8 mouse cellular contexts compared by ENCODE assay signal in the genomic region with DNA sequence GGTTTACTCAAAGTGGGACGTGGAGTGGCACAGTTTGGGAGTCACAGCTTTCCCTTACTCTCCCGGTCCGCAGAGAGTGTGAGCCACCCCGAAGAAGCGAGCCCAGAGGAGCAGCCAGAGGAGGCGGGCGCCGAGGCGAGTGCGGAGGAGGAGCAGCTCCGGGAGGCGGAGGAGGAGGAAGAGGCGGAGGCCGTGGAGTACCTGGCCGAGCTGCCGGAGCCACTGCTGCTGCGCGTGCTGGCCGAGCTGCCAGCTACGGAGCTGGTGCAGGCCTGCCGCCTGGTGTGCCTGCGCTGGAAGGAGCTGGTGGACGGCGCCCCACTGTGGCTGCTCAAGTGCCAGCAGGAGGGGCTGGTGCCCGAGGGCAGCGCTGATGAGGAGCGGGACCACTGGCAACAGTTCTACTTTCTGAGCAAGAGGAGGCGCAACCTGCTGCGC. TPM values are rescaled to one million over a fixed set of nuclear protein-coding genes. Genes with fewer than 3 reads are reported as not detected.
DNase-seq lines count a peak whose midpoint lies in the region; ATAC-seq and TF ChIP-seq lines count a peak whose summit lies in the region.

No protein-coding gene starts in this region.

- TF ChIP-seq CTCF in MEL (IDR thresholded peaks at IDR 0.05 in 2 of 3, conservative IDR thresholded peaks at IDR 0.05 in 1 of 3; ENCODE audit: control insufficient read depth in 1 of 3, insufficient read depth in 1 of 3, low read depth in 2 of 3, low read length in 3 of 3, poor library complexity in 1 of 3, severe bottlenecking in 1 of 3), result peak; percentile 37 to 83 (median 78)

- ATAC-seq in hindbrain, embryonic 14.5 days (ENCODE audit: low FRiP score), result no peak

- H3K79me2 ChIP-seq in MEL (ENCODE audit: control insufficient read depth, insufficient read depth, low read length, poor library complexity), result no peaks in the 10 kb centered on the region; the same call in 1 of the 2 replicates

- peak overlapping the region; percentile 35 to 56 for H3K4me3 ChIP-seq in MEL (ENCODE audit: control insufficient read depth in 1 of 2, insufficient read depth in 1 of 2, low read depth in 2 of 2, low read length in 2 of 2)
- peak overlapping the region; percentile 27 for H3K4me3 ChIP-seq in hindbrain, embryonic 14.5 days (replicated peaks; ENCODE audit: low read length)

- peaks cover 0 to under 1% of the 10 kb centered on the region in 2 experiments; a peak in 2 of 4 replicates for H3K4me1 ChIP-seq in MEL (ENCODE audit: control insufficient read depth in 1 of 2, insufficient read depth in 2 of 2, low read length in 2 of 2)
- peaks cover 24% of the 10 kb centered on the region for H3K4me1 ChIP-seq in hindbrain, embryonic 14.5 days (replicated peaks; ENCODE audit: control insufficient read depth, insufficient read depth, low read length)

- peak overlapping the region; percentile 54 for H3K4me2 ChIP-seq in hindbrain, embryonic 14.5 days (replicated peaks)

- under 1% methylated on average over 29 of the region's 29 CpGs for WGBS in hindbrain, embryonic 14.5 days

- H3K27ac ChIP-seq in MEL (ENCODE audit: control insufficient read depth, low read depth, low read length), result no peak overlapping the region
- H3K27ac ChIP-seq in hindbrain, embryonic 14.5 days, result no peak overlapping the region

- peak; percentile 59 for TF ChIP-seq RAD21 in MEL (IDR thresholded peaks at IDR 0.05; ENCODE audit: low read depth, low read length)

- DNase-seq in MEL (ENCODE audit: low read depth, low spot score), result peak; percentile 74
- DNase-seq in cerebellum, postnatal 14 days, result peak; percentile 68 to 75
- peak; percentile 71 for DNase-seq in gastrocnemius, adult 18-20 months (ENCODE audit: low spot score)
- DNase-seq in hindbrain, embryonic 14.5 days (ENCODE audit: low spot score), result peak; percentile 69
- DNase-seq in left cerebral cortex, adult 11 months (ENCODE audit: low spot score), result peak; percentile 77
- DNase-seq in lung, postnatal 25 days (ENCODE audit: low spot score), result peak; percentile 86
- DNase-seq in retina, embryonic 14.5 days (ENCODE audit: low spot score), result peak; percentile 84
- DNase-seq in thymus, postnatal 4 days, result peak; percentile 88

- no peaks in the 10 kb centered on the region for H3K9me3 ChIP-seq in MEL (replicated peaks; ENCODE audit: insufficient read depth, low read length)
- H3K9me3 ChIP-seq in hindbrain, embryonic 14.5 days (ENCODE audit: control insufficient read depth, low read length), result no peaks in the 10 kb centered on the region

- no peaks in the 10 kb centered on the region for H3K36me3 ChIP-seq in MEL (ENCODE audit: control insufficient read depth in 1 of 2, insufficient read depth in 2 of 2, low read length in 2 of 2)
- H3K36me3 ChIP-seq in hindbrain, embryonic 14.5 days (replicated peaks; ENCODE audit: control insufficient read depth, insufficient read depth), result no peaks in the 10 kb centered on the region

- no peaks in the 10 kb centered on the region; a peak in 1 of 4 replicates for H3K27me3 ChIP-seq in MEL (ENCODE audit: control insufficient read depth in 1 of 2, insufficient read depth in 2 of 2, low read length in 2 of 2)
- H3K27me3 ChIP-seq in hindbrain, embryonic 14.5 days (ENCODE audit: control insufficient read depth, insufficient read depth, low read length), result peaks cover 61% of the 10 kb centered on the region

- H3K9ac ChIP-seq in MEL (ENCODE audit: control insufficient read depth, low read depth, low read length, poor library complexity, severe bottlenecking), result peak overlapping the region; percentile 56; the same call in 1 of the 2 replicates
- H3K9ac ChIP-seq in hindbrain, embryonic 14.5 days, result peak overlapping the region; percentile 46

- no peak for TF ChIP-seq EP300 in MEL (IDR thresholded peaks at IDR 0.05; ENCODE audit: low read depth in 1 of 2, low read length in 2 of 2)

- no peak for TF ChIP-seq POLR2A in MEL (IDR thresholded peaks at IDR 0.05; ENCODE audit: control insufficient read depth in 1 of 2, insufficient read depth in 1 of 2, low read depth in 1 of 2, low read length in 2 of 2, poor library complexity in 1 of 2)

TF ChIP-seq in MEL, 35 proteins besides CTCF, POLR2A, EP300 and RAD21:
- TF ChIP-seq NRF1 (IDR thresholded peaks at IDR 0.05; ENCODE audit: insufficient read depth, low read depth, low read length, poor library complexity, severe bottlenecking) (peak; percentile 51; the same call in 1 of the 2 replicates), MAZ (IDR thresholded peaks at IDR 0.05; ENCODE audit: low read depth, low read length) (no peak; the same call in 1 of the 2 replicates), CHD1 (IDR thresholded peaks at IDR 0.05; ENCODE audit: low read depth, low read length) (no peak), MXI1 (IDR thresholded peaks at IDR 0.05; ENCODE audit: low read depth, low read length) (peak; percentile 32; the same call in 1 of the 2 replicates), NELFE (IDR thresholded peaks at IDR 0.05; ENCODE audit: low read depth, low read length) (no peak), ZC3H11A (IDR thresholded peaks at IDR 0.05; ENCODE audit: low read depth, low read length) (peak; percentile 66), JUND (IDR thresholded peaks at IDR 0.05; ENCODE audit: low read depth, low read length) (no peak), MYC (IDR thresholded peaks at IDR 0.05; ENCODE audit: low read depth, low read length) (no peak), UBTF (IDR thresholded peaks at IDR 0.05; ENCODE audit: borderline replicate concordance, insufficient read depth, low read depth, low read length) (0 out of 2 replicates have a peak, but pooled peaks have one; percentile 86), SMC3 (IDR thresholded peaks at IDR 0.05; ENCODE audit: low read depth, low read length) (peak; percentile 74)
TF ChIP-seq in MEL: peak in this region for 5.

RNA-seq across cellular contexts. Expression of a gene that starts 3.6 kb away (rescaled TPM):
- total RNA-seq in MEL (2012; rRNA removed), result 0.35 and 0.46 TPM in 2 replicates
- 1 to 10 TPM in 1 of 2 experiments, not detected in 1; 2.7 TPM for polyA plus RNA-seq in MEL (2012; ENCODE audit: insufficient read depth in 1 of 2, insufficient read length in 2 of 2, low read depth in 1 of 2, low replicate concordance in 2 of 2, missing spikeins in 1 of 2)
- under 1 TPM; 0.18 to 0.28 TPM for total RNA-seq in gastrocnemius, adult 18-20 months (2021)
- 13.1 and 14.0 TPM in 2 replicates for polyA plus RNA-seq in hindbrain, embryonic 14.5 days (2014; fragmentation: Nextera tagmentation; extraction: Ambion mirVana)

RNA-seq across cellular contexts. Expression of a gene that starts 3.7 kb away (rescaled TPM):
- 2.3 and 3.2 TPM in 2 replicates for total RNA-seq in MEL (2012; rRNA removed)
- 1 to 10 TPM in 1 of 2 experiments, not detected in 1; 6.2 TPM for polyA plus RNA-seq in MEL (2012; ENCODE audit: insufficient read depth in 1 of 2, insufficient read length in 2 of 2, low read depth in 1 of 2, low replicate concordance in 2 of 2, missing spikeins in 1 of 2)
- total RNA-seq in gastrocnemius, adult 18-20 months (2021), result 1 to 10 TPM; 7.0 to 7.8 TPM
- 98.6 and 101 TPM in 2 replicates for polyA plus RNA-seq in hindbrain, embryonic 14.5 days (2014; fragmentation: Nextera tagmentation; extraction: Ambion mirVana)

RNA-seq across cellular contexts. Expression of a gene that starts 12.1 kb away (rescaled TPM):
- total RNA-seq in MEL (2012; rRNA removed), result 35.1 and 37.3 TPM in 2 replicates
- polyA plus RNA-seq in MEL (2012; ENCODE audit: insufficient read depth in 1 of 2, insufficient read length in 2 of 2, low read depth in 1 of 2, low replicate concordance in 2 of 2, missing spikeins in 1 of 2), result 10 to 100 TPM in 1 of 2 experiments, not detected in 1; 62.6 TPM
- total RNA-seq in gastrocnemius, adult 18-20 months (2021), result 10 to 100 TPM; 41.9 to 45.7 TPM
- 18.1 and 18.3 TPM in 2 replicates for polyA plus RNA-seq in hindbrain, embryonic 14.5 days (2014; fragmentation: Nextera tagmentation; extraction: Ambion mirVana)

RNA-seq across cellular contexts. Expression of a gene that starts 33.5 kb away (rescaled TPM):
- total RNA-seq in MEL (2012; rRNA removed), result 0.03 and 0.08 TPM in 2 replicates
- polyA plus RNA-seq in MEL (2012; ENCODE audit: insufficient read depth in 1 of 2, insufficient read length in 2 of 2, low read depth in 1 of 2, low replicate concordance in 2 of 2, missing spikeins in 1 of 2), result under 1 TPM in 1 of 2 experiments, not detected in 1; 0.17 TPM
- under 1 TPM in 1 of 2 experiments, not detected in 1; 0.09 TPM for total RNA-seq in gastrocnemius, adult 18-20 months (2021)
- polyA plus RNA-seq in hindbrain, embryonic 14.5 days (2014; fragmentation: Nextera tagmentation; extraction: Ambion mirVana), result 16.9 and 17.4 TPM in 2 replicates

RNA-seq across cellular contexts. Expression of a gene that starts 33.8 kb away (rescaled TPM):
- 28.4 and 28.6 TPM in 2 replicates for total RNA-seq in MEL (2012; rRNA removed)
- polyA plus RNA-seq in MEL (2012; ENCODE audit: insufficient read depth in 1 of 2, insufficient read length in 2 of 2, low read depth in 1 of 2, low replicate concordance in 2 of 2, missing spikeins in 1 of 2), result 10 to 100 TPM in 1 of 2 experiments, not detected in 1; 44.8 TPM
- 10 to 100 TPM; 13.5 to 15.7 TPM for total RNA-seq in gastrocnemius, adult 18-20 months (2021)
- polyA plus RNA-seq in hindbrain, embryonic 14.5 days (2014; fragmentation: Nextera tagmentation; extraction: Ambion mirVana), result 114 and 124 TPM in 2 replicates
